Mouse (Mus musculus) embryonic fibroblast, embryonic 13.5 days (primary cell): ENCODE measurements around the gene Trim71. TPM values are rescaled to one million over a fixed set of nuclear protein-coding genes. Genes with fewer than 3 reads are reported as not detected.

Experiments used
- H3K27ac ChIP-seq: 2 replicates; pipeline ENCODE4 v1.5.1; 2012; ENCODE audit warnings: low read length, control low read depth, inconsistent platforms; ENCODE audit not compliant: insufficient read depth
- H3K4me1 ChIP-seq: 2 replicates; pipeline ENCODE4 v1.6.1; 2011; ENCODE audit warnings: low read length; ENCODE audit not compliant: control insufficient read depth, insufficient read depth
- H3K4me3 ChIP-seq: 2 replicates; pipeline ENCODE4 v1.5.1; 2011; ENCODE audit warnings: mild to moderate bottlenecking, control low read depth, low read length; ENCODE audit not compliant: insufficient read depth
- CTCF ChIP-seq: IDR thresholded peaks from 2 replicates; pipeline ENCODE4 v1.5.1; 2011; ENCODE audit warnings: mild to moderate bottlenecking, control low read depth, low read length, moderate library complexity, borderline replicate concordance; ENCODE audit not compliant: insufficient read depth
- POLR2A ChIP-seq: IDR thresholded peaks from 2 replicates; pipeline ENCODE4 v1.6.1; 2011; ENCODE audit warnings: low read depth, mild to moderate bottlenecking, control low read depth, low read length, moderate library complexity
- polyA plus RNA-seq: library from polyadenylated mRNA; stranded (reverse); fragments of >200 nt; gene quantifications from 2 replicates; pipeline ENCODE4 v1.2.4, GENCODE M21; 2011; ENCODE audit warnings: low read depth; ENCODE audit not compliant: missing spikeins, insufficient read length

The Trim71 gene
- polyA plus RNA-seq, 1 experiment, result 1.1 TPM

GRCm38 (mm10) chr9:114468701-114469100, 95.5 kb downstream of the Trim71 start:
- no peak for TF ChIP-seq CTCF
- TF ChIP-seq POLR2A, result no peak
- no peak overlapping the region for H3K27ac ChIP-seq
- H3K4me1 ChIP-seq, result no peaks in the 10 kb centered on the region
- no peak overlapping the region for H3K4me3 ChIP-seq

DNA sequence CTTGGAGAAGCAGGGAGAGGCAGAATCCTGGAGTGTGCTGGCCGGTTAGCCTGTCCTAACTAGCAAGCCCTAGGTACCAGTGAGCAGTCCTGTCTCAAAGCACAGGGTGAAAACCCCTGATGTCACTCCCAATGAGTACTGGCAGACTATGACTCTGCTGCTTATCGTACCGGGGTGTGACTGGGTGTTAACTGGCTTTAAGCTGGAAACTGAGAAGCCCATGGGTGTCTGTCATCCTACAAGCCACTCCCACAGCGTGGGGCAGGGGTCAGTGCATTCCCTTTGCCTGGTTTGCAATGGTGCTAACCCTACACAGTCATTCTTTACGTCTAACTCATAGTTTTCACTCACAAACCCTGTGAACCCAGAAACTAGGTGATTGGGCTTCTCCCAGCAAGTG, 96.0 kb downstream of the Trim71 start:
- no peak for TF ChIP-seq CTCF
- no peak for TF ChIP-seq POLR2A
- Histone ChIP-seq H3K4me3 (no peak overlapping the region), H3K27ac (no peak overlapping the region), H3K4me1 (no peaks in the 10 kb centered on the region)

DNA sequence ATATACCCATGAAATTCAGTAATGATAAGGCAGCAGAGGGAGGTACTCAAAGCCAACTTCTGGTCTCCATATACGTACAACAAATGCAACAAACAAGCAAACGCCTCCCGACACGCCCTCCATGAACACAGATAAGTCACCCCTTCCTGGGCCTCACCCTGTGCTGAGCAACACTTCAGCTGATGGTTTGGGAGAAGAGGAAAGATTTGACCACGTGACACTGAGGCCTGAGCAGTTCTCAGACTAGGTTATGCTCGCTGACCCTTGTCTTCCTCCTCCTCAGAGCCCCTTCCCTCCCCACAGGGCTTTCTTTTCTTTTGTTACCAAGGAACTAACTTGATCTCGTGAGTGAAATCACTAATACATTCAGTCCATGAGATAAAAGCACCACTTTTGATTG, 97.3 kb downstream of the Trim71 start:
- TF ChIP-seq POLR2A, result no peak
- TF ChIP-seq CTCF, result no peak
- no peaks in the 10 kb centered on the region for H3K4me1 ChIP-seq
- H3K4me3 ChIP-seq, result no peak overlapping the region
- H3K27ac ChIP-seq, result no peak overlapping the region

DNA sequence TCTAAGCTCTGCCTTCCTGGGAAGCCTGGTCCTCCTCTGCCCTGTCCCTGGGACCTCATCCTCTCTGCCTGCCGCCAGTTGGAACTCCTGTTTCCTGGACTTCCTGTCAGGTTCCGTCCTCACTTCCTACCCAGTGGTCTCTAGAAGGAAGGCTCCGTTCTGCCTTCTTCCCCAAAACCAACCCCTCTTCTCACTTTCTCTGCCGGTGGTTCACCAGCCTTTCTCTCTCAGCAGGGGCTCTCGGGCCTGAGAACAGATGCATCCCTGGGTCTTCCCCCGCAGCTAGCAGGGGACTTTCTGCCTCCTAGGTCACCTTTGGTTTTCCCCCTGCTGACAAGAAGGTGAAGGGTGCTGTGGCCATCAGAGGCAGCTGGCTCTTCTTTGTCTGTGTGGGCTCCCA, 98.7 kb downstream of the Trim71 start:
- Histone ChIP-seq H3K4me1 (no peaks in the 10 kb centered on the region), H3K27ac (no peak overlapping the region), H3K4me3 (no peak overlapping the region)
- TF ChIP-seq CTCF (no peak), POLR2A (no peak)

DNA sequence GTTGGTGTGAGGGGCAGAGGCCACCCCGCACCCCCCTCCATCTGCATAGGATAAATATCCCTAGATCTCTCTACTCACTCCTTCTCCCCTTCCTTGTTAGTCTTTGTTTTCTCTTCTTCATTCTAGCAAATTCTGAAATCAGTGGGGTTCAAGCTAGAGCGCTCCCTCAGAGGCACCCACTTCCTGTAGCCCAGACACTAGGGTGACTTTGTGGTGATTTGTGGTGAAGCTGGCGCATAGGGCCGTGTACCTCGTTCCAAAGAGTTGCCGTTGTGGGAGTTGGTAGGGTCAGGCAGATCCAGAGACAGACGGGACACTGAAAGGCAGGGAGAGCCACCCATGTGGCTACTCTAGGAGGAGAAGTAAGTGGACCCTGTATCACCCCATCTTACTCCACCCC, 101.6 kb downstream of the Trim71 start:
- no peaks in the 10 kb centered on the region for H3K4me1 ChIP-seq
- TF ChIP-seq POLR2A, result no peak
- no peak for TF ChIP-seq CTCF

DNA sequence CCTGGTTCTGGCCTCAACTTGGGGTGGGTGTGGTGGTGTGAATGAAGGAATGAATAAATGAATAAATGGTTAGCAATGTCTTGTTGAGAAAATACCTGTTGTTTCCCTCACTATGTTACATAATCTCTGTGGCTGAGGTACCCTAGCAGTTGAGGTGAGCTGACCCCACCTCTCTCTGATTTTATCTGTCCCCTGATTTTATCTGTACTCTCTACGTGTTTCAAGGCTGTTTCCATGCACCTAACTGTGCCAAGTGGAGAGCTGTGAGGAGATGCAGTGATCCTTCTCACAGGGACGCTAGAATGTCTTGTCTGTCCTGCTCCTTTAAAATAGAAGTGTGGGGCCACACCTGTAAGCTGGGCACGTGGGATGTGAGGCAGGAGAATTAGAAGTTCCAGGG, 105.7 kb downstream of the Trim71 start:
- H3K4me1 ChIP-seq, result no peaks in the 10 kb centered on the region
- no peak overlapping the region for H3K27ac ChIP-seq
- H3K4me3 ChIP-seq, result no peak overlapping the region
- TF ChIP-seq POLR2A, result no peak
- TF ChIP-seq CTCF, result no peak

More for the DNA sequence above, 101.6 kb downstream of the Trim71 start:
- Histone ChIP-seq H3K27ac (no peak overlapping the region), H3K4me3 (no peak overlapping the region)

Other genes with a start within 250 kb of the Trim71 start
- not detected in 2 replicates for gene Bcl2a1c, start 234.2 kb downstream of the Trim71 start, polyA plus RNA-seq
- gene Crtap, start 173.7 kb downstream of the Trim71 start, polyA plus RNA-seq, result 241 and 277 TPM in 2 replicates
- 44.8 and 50.4 TPM in 2 replicates for gene Glb1, start 163.3 kb downstream of the Trim71 start, polyA plus RNA-seq
- 4.1 and 6.2 TPM in 2 replicates for gene Tmppe, start 163.3 kb downstream of the Trim71 start, polyA plus RNA-seq
- not detected in 2 replicates for gene Ccr4, start 59.5 kb downstream of the Trim71 start, polyA plus RNA-seq
- not detected in 2 replicates for gene C130032M10Rik, start 48.7 kb downstream of the Trim71 start, polyA plus RNA-seq
- gene Cnot10, start 75.8 kb upstream of the Trim71 start, polyA plus RNA-seq, result 32.2 and 38.6 TPM in 2 replicates
- gene Dync1li1, start 124.4 kb upstream of the Trim71 start, polyA plus RNA-seq, result 58.0 and 58.5 TPM in 2 replicates
- gene Cmtm6, start 166.7 kb upstream of the Trim71 start, polyA plus RNA-seq, result 17.6 and 17.8 TPM in 2 replicates
- gene Cmtm7, start 217.5 kb upstream of the Trim71 start, polyA plus RNA-seq, result 95.8 and 105 TPM in 2 replicates